Mouse (Mus musculus): ENCODE measurements around the gene Flrt2. TPM values are rescaled to one million over a fixed set of nuclear protein-coding genes. Genes with fewer than 3 reads are reported as not detected.

Flrt2 gene
- polyA plus RNA-seq, 1 experiment from 2014 or later, result 25.7 TPM

GRCm38 (mm10) chr12:95816660-95817059, 124.6 kb downstream of the Flrt2 start:
- ATAC-seq (ENCODE audit: insufficient read depth, low FRiP score, low read depth), result no peak
- Histone ChIP-seq H3K36me3 (no peaks in the 10 kb centered on the region), H3K27ac (no peak overlapping the region), H3K4me1 (no peaks in the 10 kb centered on the region), H3K27me3 (replicated peaks) (no peaks in the 10 kb centered on the region), H3K4me3 (replicated peaks) (no peak overlapping the region), H3K9ac (no peak overlapping the region), H3K4me2 (no peak overlapping the region), H3K9me3 (no peaks in the 10 kb centered on the region)

All from stomach, embryonic 15.5 days (tissue).